Mouse (Mus musculus) midbrain, postnatal 0 days (tissue): Measurements from ENCODE around the gene Ciao2a. TPM values are rescaled to one million over a fixed set of nuclear protein-coding genes. Genes with fewer than 3 reads are reported as not detected.

Experiments used
- ATAC-seq: fragments of 200-750 bp; cut with Nextera tagmentation; 2 replicates; pipeline ENCODE4 v1.8.0; 2017; ENCODE audit warnings: moderate number of reproducible peaks, mild to moderate bottlenecking, moderate TSS enrichment, moderate library complexity; ENCODE audit not compliant: low FRiP score
- DNase-seq: peaks from one replicate; pipeline ENCODE4 v3.0.0-alpha.2; 2015; ENCODE audit warnings: low spot score
- H3K27ac ChIP-seq: fragments of 300-500 bp; sonication (generic); 2 replicates; pipeline ENCODE4 v1.5.1; 2014; ENCODE audit warnings: low read depth, mild to moderate bottlenecking, low read length, mixed read lengths
- H3K27me3 ChIP-seq: fragments of 300-500 bp; sonication (generic); 2 replicates; pipeline ENCODE4 v1.6.1; 2014; ENCODE audit warnings: low read length, control low read depth, mixed read lengths; ENCODE audit not compliant: insufficient read depth
- H3K36me3 ChIP-seq: fragments of 300-500 bp; sonication (generic); 2 replicates; pipeline ENCODE4 v1.6.1; 2014; ENCODE audit warnings: low read length, control low read depth, mixed read lengths; ENCODE audit not compliant: insufficient read depth
- H3K4me1 ChIP-seq: fragments of 300-500 bp; sonication (generic); 2 replicates; pipeline ENCODE4 v1.6.1; 2014; ENCODE audit warnings: mild to moderate bottlenecking, control low read depth, antibody characterized with exemption, low read length, mixed read lengths; ENCODE audit not compliant: insufficient read depth
- H3K4me2 ChIP-seq: fragments of 300-500 bp; sonication (generic); 2 replicates; pipeline ENCODE4 v1.6.1; 2014; ENCODE audit warnings: low read depth, mild to moderate bottlenecking, low read length, mixed read lengths; ENCODE audit not compliant: poor library complexity, severe bottlenecking
- H3K4me3 ChIP-seq: fragments of 300-500 bp; sonication (generic); 2 replicates; pipeline ENCODE4 v1.5.1; 2014; ENCODE audit warnings: low read depth, mild to moderate bottlenecking, low read length, moderate library complexity
- H3K9ac ChIP-seq: fragments of 300-500 bp; sonication (generic); replicated peaks from 2 replicates; pipeline ENCODE4 v1.6.1; 2014; ENCODE audit warnings: mild to moderate bottlenecking, low read length, moderate library complexity, mixed read lengths; ENCODE audit not compliant: poor library complexity, severe bottlenecking
- H3K9me3 ChIP-seq: fragments of 300-500 bp; sonication (generic); 2 replicates; pipeline ENCODE4 v1.6.1; 2016; ENCODE audit warnings: low read length, control low read depth
- CTCF ChIP-seq: IDR thresholded peaks from 2 replicates; pipeline ENCODE4 v1.5.1; 2016; ENCODE audit warnings: antibody characterized with exemption, mild to moderate bottlenecking
- WGBS: fragments of 180-500 bp; shearing (Covaris S2); extraction: QIAGEN DNeasy Blood & Tissue Kit; methylation state at CpG from one replicate; pipeline ENCODE4 v1.1.7; 2014; 5-methylcytosine and 5-hydroxymethylcytosine counted together
- polyA plus RNA-seq: library from polyadenylated mRNA; unstranded; fragments of >200 nt; fragmentation: Nextera tagmentation; extraction: Ambion mirVana; gene quantifications from 2 replicates; pipeline ENCODE4 v1.2.1, GENCODE M21; 2015
- total RNA-seq: library from RNA; depleted of rRNA; stranded (reverse); fragments of >200 nt; gene quantifications from 2 replicates; pipeline ENCODE4 v1.2.3, GENCODE M21; 2014; rRNA removed

Gene Ciao2a
- total and polyA plus RNA-seq, 2 experiments from 2014 or later, result 27.5 to 65.7 TPM

GRCm38 (mm10) chr9:66181826-66182678 is 55.6 kb downstream of the Ciao2a start:
- ATAC-seq (no peak), DNase-seq (no peak)
- no peak for TF ChIP-seq CTCF
- no peak overlapping the region for H3K9ac ChIP-seq
- H3K27me3 ChIP-seq, result no peaks in the 10 kb centered on the region
- no peak overlapping the region for H3K4me2 ChIP-seq
- no peak overlapping the region for H3K27ac ChIP-seq
- H3K4me3 ChIP-seq, result no peak overlapping the region
- no peaks in the 10 kb centered on the region for H3K9me3 ChIP-seq
- H3K4me1 ChIP-seq, result no peaks in the 10 kb centered on the region; the same call in 1 of the 2 replicates
- 73% methylated on average over 11 of the region's 11 CpGs for WGBS
- H3K36me3 ChIP-seq, result no peaks in the 10 kb centered on the region

- H3K4me1 ChIP-seq, result no peaks in the 10 kb centered on the region; the same call in 1 of the 2 replicates
- H3K36me3 ChIP-seq, result no peaks in the 10 kb centered on the region
- H3K9ac ChIP-seq, result no peak overlapping the region
- H3K9me3 ChIP-seq, result no peaks in the 10 kb centered on the region
- H3K4me2 ChIP-seq, result no peak overlapping the region
- no peaks in the 10 kb centered on the region for H3K27me3 ChIP-seq
- no peak for TF ChIP-seq CTCF
- no peak overlapping the region for H3K27ac ChIP-seq
- ATAC-seq (no peak), DNase-seq (no peak)
- H3K4me3 ChIP-seq, result no peak overlapping the region
- 88% methylated on average over 3 of the region's 3 CpGs for WGBS
Measured at GRCm38 (mm10) chr9:66182679-66182993, 56.2 kb downstream of the Ciao2a start.

GRCm38 (mm10) chr9:66183023-66183422 is 56.6 kb downstream of the Ciao2a start:
- Histone ChIP-seq H3K4me3 (no peak overlapping the region), H3K4me1 (no peaks in the 10 kb centered on the region; the same call in 1 of the 2 replicates), H3K9me3 (no peaks in the 10 kb centered on the region), H3K4me2 (no peak overlapping the region), H3K9ac (no peak overlapping the region), H3K27me3 (no peaks in the 10 kb centered on the region), H3K36me3 (no peaks in the 10 kb centered on the region), H3K27ac (no peak overlapping the region)
- TF ChIP-seq CTCF, result no peak
- ATAC-seq, result no peak
- 85% methylated on average over 3 of the region's 3 CpGs for WGBS
- DNase-seq, result no peak

- no peak for TF ChIP-seq CTCF
- no peaks in the 10 kb centered on the region for H3K27me3 ChIP-seq
- H3K4me3 ChIP-seq, result no peak overlapping the region
- no peak overlapping the region for H3K9ac ChIP-seq
- ATAC-seq (no peak), DNase-seq (no peak)
- no peaks in the 10 kb centered on the region for H3K36me3 ChIP-seq
- H3K4me1 ChIP-seq, result no peaks in the 10 kb centered on the region; the same call in 1 of the 2 replicates
- H3K27ac ChIP-seq, result no peak overlapping the region
- no peaks in the 10 kb centered on the region for H3K9me3 ChIP-seq
- no peak overlapping the region for H3K4me2 ChIP-seq
- 67% methylated on average over 5 of the region's 5 CpGs for WGBS
Measured at GRCm38 (mm10) chr9:66184572-66184971, 58.2 kb downstream of the Ciao2a start.

- Histone ChIP-seq H3K27me3 (no peaks in the 10 kb centered on the region), H3K4me2 (no peak overlapping the region), H3K36me3 (no peaks in the 10 kb centered on the region), H3K9ac (no peak overlapping the region), H3K4me1 (no peaks in the 10 kb centered on the region; the same call in 1 of the 2 replicates), H3K9me3 (no peaks in the 10 kb centered on the region), H3K27ac (no peak overlapping the region), H3K4me3 (no peak overlapping the region)
- 18% methylated on average over 6 of the region's 6 CpGs for WGBS
- TF ChIP-seq CTCF, result no peak
- no peak for DNase-seq
- no peak for ATAC-seq
Measured at GRCm38 (mm10) chr9:66186426-66186825, 60.0 kb downstream of the Ciao2a start.

Other genes starting within 250 kb of the Ciao2a start
- gene Pclaf, start 236.4 kb upstream of the Ciao2a start, total RNA-seq, result 6.3 and 9.4 TPM in 2 replicates
- 6.7 and 8.2 TPM in 2 replicates for gene Pclaf, start 236.4 kb upstream of the Ciao2a start, polyA plus RNA-seq
- 29.8 and 32.1 TPM in 2 replicates for gene Trip4, start 217.8 kb upstream of the Ciao2a start, total RNA-seq
- gene Trip4, start 217.8 kb upstream of the Ciao2a start, polyA plus RNA-seq, result 25.1 and 25.6 TPM in 2 replicates
- 25.7 and 28.6 TPM in 2 replicates for gene Csnk1g1, start 217.7 kb upstream of the Ciao2a start, total RNA-seq
- 14.2 and 17.4 TPM in 2 replicates for gene Csnk1g1, start 217.7 kb upstream of the Ciao2a start, polyA plus RNA-seq
- 209 and 255 TPM in 2 replicates for gene Ppib, start 66.4 kb upstream of the Ciao2a start, total RNA-seq
- 339 and 341 TPM in 2 replicates for gene Ppib, start 66.4 kb upstream of the Ciao2a start, polyA plus RNA-seq
- 6.7 and 7.4 TPM in 2 replicates for gene Snx22, start 56.9 kb upstream of the Ciao2a start, total RNA-seq
- gene Snx22, start 56.9 kb upstream of the Ciao2a start, polyA plus RNA-seq, result 9.6 and 11.1 TPM in 2 replicates
- 42.3 and 47.1 TPM in 2 replicates for gene Snx1, start within 50 bp of the Ciao2a start, total RNA-seq
- gene Snx1, start within 50 bp of the Ciao2a start, polyA plus RNA-seq, result 38.1 and 44.0 TPM in 2 replicates
- 0.14 and 1.1 TPM in 2 replicates for gene Dapk2, start 31.6 kb downstream of the Ciao2a start, total RNA-seq
- 0.43 and 0.58 TPM in 2 replicates for gene Dapk2, start 31.6 kb downstream of the Ciao2a start, polyA plus RNA-seq
- 114 and 124 TPM in 2 replicates for gene Herc1, start 223.8 kb downstream of the Ciao2a start, total RNA-seq
- 27.9 and 32.9 TPM in 2 replicates for gene Herc1, start 223.8 kb downstream of the Ciao2a start, polyA plus RNA-seq